Mouse (Mus musculus): ENCODE measurements around the gene Angptl6. TPM values are rescaled to one million over a fixed set of nuclear protein-coding genes. Genes with fewer than 3 reads are reported as not detected.

Angptl6 gene
- polyA plus RNA-seq, 1 experiment: 2.7 TPM

- Histone ChIP-seq H3K4me1 (ENCODE audit: control insufficient read depth, insufficient read depth, insufficient read length) (no peaks in the 10 kb centered on the region), H3K27me3 (ENCODE audit: control insufficient read depth, insufficient read depth, low read length) (no peaks in the 10 kb centered on the region), H3K36me3 (ENCODE audit: control insufficient read depth, insufficient read depth, low read length) (peaks cover 55% of the 10 kb centered on the region), H3K27ac (ENCODE audit: insufficient read depth, low read length) (no peak overlapping the region), H3K4me3 (ENCODE audit: extremely low read depth, insufficient read depth, insufficient read length) (no peak overlapping the region)
- TF ChIP-seq POLR2A (IDR thresholded peaks at IDR 0.05; ENCODE audit: low read depth, low read length): no peak
- no peak for TF ChIP-seq CTCF (IDR thresholded peaks at IDR 0.05; ENCODE audit: extremely low read depth, insufficient read depth, insufficient read length, insufficient replicate concordance)
- WGBS: 84% methylated on average over 5 of the region's 5 CpGs
- no peak for DNase-seq (ENCODE audit: low read depth in 1 of 2, low spot score in 2 of 2)
These were observed 12.7 kb upstream of the Angptl6 start for GRCm38 (mm10) chr9:20892104-20892653.

GRCm38 (mm10) chr9:20891339-20892103 is 12.0 kb upstream of the Angptl6 start:
- Histone ChIP-seq H3K4me1 (ENCODE audit: control insufficient read depth, insufficient read depth, insufficient read length) (no peaks in the 10 kb centered on the region), H3K36me3 (ENCODE audit: control insufficient read depth, insufficient read depth, low read length) (peaks cover 55% of the 10 kb centered on the region), H3K27ac (ENCODE audit: insufficient read depth, low read length) (no peak overlapping the region), H3K4me3 (ENCODE audit: extremely low read depth, insufficient read depth, insufficient read length) (no peak overlapping the region), H3K27me3 (ENCODE audit: control insufficient read depth, insufficient read depth, low read length) (no peaks in the 10 kb centered on the region)
- no peak for TF ChIP-seq CTCF (IDR thresholded peaks at IDR 0.05; ENCODE audit: extremely low read depth, insufficient read depth, insufficient read length, insufficient replicate concordance)
- TF ChIP-seq POLR2A (IDR thresholded peaks at IDR 0.05; ENCODE audit: low read depth, low read length): no peak
- no peak for DNase-seq (ENCODE audit: low read depth in 1 of 2, low spot score in 2 of 2)
- 89% methylated on average over 26 of the region's 26 CpGs for WGBS

GRCm38 (mm10) chr9:20890411-20890810 is 10.9 kb upstream of the Angptl6 start:
- no peak overlapping the region for H3K4me3 ChIP-seq (ENCODE audit: extremely low read depth, insufficient read depth, insufficient read length)
- no peak overlapping the region for H3K27ac ChIP-seq (ENCODE audit: insufficient read depth, low read length)
- 96% methylated on average over 5 of the region's 5 CpGs for WGBS
- no peaks in the 10 kb centered on the region for H3K27me3 ChIP-seq (ENCODE audit: control insufficient read depth, insufficient read depth, low read length)
- H3K36me3 ChIP-seq (ENCODE audit: control insufficient read depth, insufficient read depth, low read length): peaks cover 47% of the 10 kb centered on the region
- H3K4me1 ChIP-seq (ENCODE audit: control insufficient read depth, insufficient read depth, insufficient read length): no peaks in the 10 kb centered on the region
- DNase-seq (ENCODE audit: low read depth in 1 of 2, low spot score in 2 of 2): no peak
- TF ChIP-seq POLR2A (IDR thresholded peaks at IDR 0.05; ENCODE audit: low read depth, low read length) (no peak), CTCF (IDR thresholded peaks at IDR 0.05; ENCODE audit: extremely low read depth, insufficient read depth, insufficient read length, insufficient replicate concordance) (no peak)

DNA sequence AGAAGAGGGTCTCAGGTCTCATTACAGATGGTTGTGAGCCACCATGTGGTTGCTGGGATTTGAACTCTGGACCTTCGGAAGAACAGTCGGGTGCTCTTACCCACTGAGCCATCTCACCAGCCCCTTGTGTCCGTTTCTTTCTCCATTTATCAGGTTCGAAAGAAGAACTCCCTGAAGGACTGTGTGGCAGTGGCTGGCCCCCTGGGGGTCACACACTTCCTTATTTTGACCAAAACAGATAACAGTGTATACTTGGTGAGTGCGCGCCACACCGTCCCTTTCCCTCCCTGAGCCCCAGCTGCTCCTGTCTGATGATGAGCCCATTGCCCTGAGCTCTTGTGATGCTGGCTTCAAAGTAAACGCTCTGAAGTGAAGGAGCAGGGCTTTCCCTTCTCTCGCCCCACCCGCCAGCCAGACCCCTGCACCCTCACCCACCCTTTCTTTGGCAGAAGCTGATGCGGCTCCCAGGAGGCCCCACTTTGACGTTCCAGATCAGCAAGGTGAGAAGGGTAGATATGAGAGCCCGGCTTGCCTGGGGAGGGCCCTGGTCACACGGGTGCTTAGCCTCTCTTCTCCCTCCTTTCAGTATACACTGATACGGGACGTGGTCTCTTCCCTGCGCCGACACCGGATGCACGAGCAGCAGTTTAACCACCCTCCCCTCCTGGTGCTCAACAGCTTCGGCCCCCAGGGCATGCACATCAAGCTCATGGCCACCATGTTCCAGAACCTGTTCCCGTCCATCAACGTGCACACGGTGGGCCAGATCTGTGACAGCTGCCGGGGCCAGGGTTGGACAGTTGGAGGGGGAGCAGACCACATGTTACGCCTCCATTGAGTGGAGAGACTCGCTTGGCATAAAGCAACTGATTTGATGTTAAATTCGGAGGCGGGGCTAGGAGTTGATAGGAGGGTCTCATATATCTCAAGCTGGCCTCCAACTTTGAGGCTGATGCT is 9.9 kb upstream of the Angptl6 start:
- H3K4me1 ChIP-seq (ENCODE audit: control insufficient read depth, insufficient read depth, insufficient read length): no peaks in the 10 kb centered on the region
- H3K4me3 ChIP-seq (ENCODE audit: extremely low read depth, insufficient read depth, insufficient read length): no peak overlapping the region
- peaks cover 39% of the 10 kb centered on the region for H3K36me3 ChIP-seq (ENCODE audit: control insufficient read depth, insufficient read depth, low read length)
- DNase-seq (ENCODE audit: low read depth in 1 of 2, low spot score in 2 of 2): peak in 1 of 2 experiments; percentile 49
- WGBS: 64% methylated on average over 29 of the region's 29 CpGs
- no peak overlapping the region for H3K27ac ChIP-seq (ENCODE audit: insufficient read depth, low read length)
- H3K27me3 ChIP-seq (ENCODE audit: control insufficient read depth, insufficient read depth, low read length): no peaks in the 10 kb centered on the region
- TF ChIP-seq CTCF (IDR thresholded peaks at IDR 0.05; ENCODE audit: extremely low read depth, insufficient read depth, insufficient read length, insufficient replicate concordance): no peak
- no peak for TF ChIP-seq POLR2A (IDR thresholded peaks at IDR 0.05; ENCODE audit: low read depth, low read length)

GRCm38 (mm10) chr9:20888386-20888765 is 8.8 kb upstream of the Angptl6 start:
- Histone ChIP-seq H3K4me1 (ENCODE audit: control insufficient read depth, insufficient read depth, insufficient read length) (no peaks in the 10 kb centered on the region), H3K27me3 (ENCODE audit: control insufficient read depth, insufficient read depth, low read length) (no peaks in the 10 kb centered on the region), H3K4me3 (ENCODE audit: extremely low read depth, insufficient read depth, insufficient read length) (peak overlapping the region; percentile 76), H3K27ac (ENCODE audit: insufficient read depth, low read length) (peak overlapping the region; percentile 39), H3K36me3 (ENCODE audit: control insufficient read depth, insufficient read depth, low read length) (peaks cover 29% of the 10 kb centered on the region)
- TF ChIP-seq POLR2A (IDR thresholded peaks at IDR 0.05; ENCODE audit: low read depth, low read length) (no peak), CTCF (IDR thresholded peaks at IDR 0.05; ENCODE audit: extremely low read depth, insufficient read depth, insufficient read length, insufficient replicate concordance) (no peak)
- under 1% methylated on average over 30 of the region's 30 CpGs for WGBS
- no peak for DNase-seq (ENCODE audit: low read depth in 1 of 2, low spot score in 2 of 2)

DNA sequence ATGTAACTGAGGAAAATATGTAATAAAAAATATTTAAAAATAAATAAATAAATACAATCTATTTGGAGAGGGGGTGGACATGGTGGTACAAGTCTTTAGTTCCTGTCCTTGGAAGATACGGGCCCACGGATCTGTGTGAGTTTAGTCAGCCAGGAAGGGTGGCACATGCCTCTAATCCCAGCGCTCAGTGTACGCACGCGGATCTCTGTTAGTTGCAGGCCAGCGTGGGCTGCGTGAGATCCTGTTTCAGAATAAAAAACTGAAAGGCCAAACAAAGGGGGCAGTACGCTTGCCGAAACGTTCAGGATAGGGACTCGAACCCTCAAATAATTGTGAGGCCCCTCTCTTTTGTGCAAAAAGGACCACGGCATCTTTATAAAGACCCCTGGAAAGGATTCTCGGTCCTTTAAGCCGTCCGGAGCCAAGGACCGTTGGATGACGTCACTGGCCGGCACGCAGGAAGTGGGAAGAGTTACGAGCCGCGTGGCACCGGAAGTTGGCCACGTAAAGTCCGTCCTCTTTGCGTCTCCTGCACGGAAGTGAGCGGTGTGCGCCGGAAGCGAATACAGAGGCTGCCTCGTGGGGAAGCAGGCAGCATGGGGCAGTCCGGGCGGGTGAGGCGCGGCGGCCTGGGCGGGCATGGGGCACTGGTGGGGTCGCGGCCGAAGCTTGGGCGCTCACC is 8.3 kb upstream of the Angptl6 start, which contains the start of gene Ppan:
Ppan (plus strand) TSS at position 472 of the 682 bp plus-strand sequence.
- Histone ChIP-seq H3K36me3 (ENCODE audit: control insufficient read depth, insufficient read depth, low read length) (peaks cover 27% of the 10 kb centered on the region), H3K4me1 (ENCODE audit: control insufficient read depth, insufficient read depth, insufficient read length) (no peaks in the 10 kb centered on the region), H3K27ac (ENCODE audit: insufficient read depth, low read length) (peak within 1 kb of the TSS; percentile 90), H3K4me3 (ENCODE audit: extremely low read depth, insufficient read depth, insufficient read length) (peak within 1 kb of the TSS; percentile 76), H3K27me3 (ENCODE audit: control insufficient read depth, insufficient read depth, low read length) (no peaks in the 10 kb centered on the region)
- DNase-seq (ENCODE audit: low read depth in 1 of 2, low spot score in 2 of 2): peak; percentile 92 to 94
- WGBS: under 1% methylated on average over 43 of the region's 43 CpGs
- TF ChIP-seq POLR2A (IDR thresholded peaks at IDR 0.05; ENCODE audit: low read depth, low read length): peak; percentile 89
- TF ChIP-seq CTCF (IDR thresholded peaks at IDR 0.05; ENCODE audit: extremely low read depth, insufficient read depth, insufficient read length, insufficient replicate concordance): no peak
